Mouse (Mus musculus) stomach, embryonic 14.5 days (tissue): ENCODE data around the gene Map2k7. TPM values are rescaled to one million over a fixed set of nuclear protein-coding genes. Genes with fewer than 3 reads are reported as not detected.
"Not testable (repeated sequence)": the region's sequence is repeated elsewhere in the genome, so short reads cannot be mapped to it uniquely, and the experiment has no call there.

Experiments
- ATAC-seq: fragments of 200-750 bp; cut with Nextera tagmentation; 2 replicates; pipeline ENCODE4 v1.8.0; 2017; ENCODE audit warnings: low read depth, moderate TSS enrichment; ENCODE audit not compliant: insufficient number of reproducible peaks, insufficient read depth, low FRiP score
- H3K27ac ChIP-seq: fragments of 300-500 bp; sonication (generic); 2 replicates; pipeline ENCODE4 v1.5.1; 2014; ENCODE audit warnings: mild to moderate bottlenecking, low read length, moderate library complexity, mixed read lengths
- H3K27me3 ChIP-seq: fragments of 300-500 bp; sonication (generic); 2 replicates; pipeline ENCODE4 v1.6.1; 2014; ENCODE audit warnings: low read length, control low read depth, mixed read lengths; ENCODE audit not compliant: control insufficient read depth, insufficient read depth
- H3K36me3 ChIP-seq: fragments of 300-500 bp; sonication (generic); 2 replicates; pipeline ENCODE4 v1.6.1; 2014; ENCODE audit warnings: mild to moderate bottlenecking, control low read depth, low read length, moderate library complexity, mixed read lengths; ENCODE audit not compliant: control insufficient read depth, insufficient read depth
- H3K4me1 ChIP-seq: fragments of 300-500 bp; sonication (generic); 2 replicates; pipeline ENCODE4 v1.6.1; 2014; ENCODE audit warnings: low read length, control low read depth, mixed read lengths; ENCODE audit not compliant: control insufficient read depth, insufficient read depth
- H3K4me2 ChIP-seq: fragments of 300-500 bp; sonication (generic); replicated peaks from 2 replicates; pipeline ENCODE4 v1.6.1; 2014; ENCODE audit warnings: low read depth, low read length, control low read depth
- H3K4me3 ChIP-seq: fragments of 300-500 bp; sonication (generic); 2 replicates; pipeline ENCODE4 v1.5.1; 2014; ENCODE audit warnings: low read depth, low read length, control low read depth
- H3K9ac ChIP-seq: fragments of 300-500 bp; sonication (generic); replicated peaks from 2 replicates; pipeline ENCODE4 v1.6.1; 2014; ENCODE audit warnings: low read depth, mild to moderate bottlenecking, control low read depth, low read length, moderate library complexity, mixed read lengths
- H3K9me3 ChIP-seq: fragments of 300-500 bp; sonication (generic); 2 replicates; pipeline ENCODE4 v1.6.1; 2016; ENCODE audit warnings: low read depth, low read length, control low read depth; ENCODE audit not compliant: control insufficient read depth
- WGBS: fragments of 180-500 bp; shearing (Covaris S2); extraction: QIAGEN DNeasy Blood & Tissue Kit; methylation state at CpG from one replicate; pipeline ENCODE4 v1.1.7; 2014; 5-methylcytosine and 5-hydroxymethylcytosine counted together
- polyA plus RNA-seq: library from polyadenylated mRNA; unstranded; fragments of >200 nt; fragmentation: Nextera tagmentation; extraction: Ambion mirVana; gene quantifications from 2 replicates; pipeline ENCODE4 v1.2.1, GENCODE M21; 2014

The Map2k7 gene
- polyA plus RNA-seq, 1 experiment from 2014 or later, result 26.0 TPM

DNA sequence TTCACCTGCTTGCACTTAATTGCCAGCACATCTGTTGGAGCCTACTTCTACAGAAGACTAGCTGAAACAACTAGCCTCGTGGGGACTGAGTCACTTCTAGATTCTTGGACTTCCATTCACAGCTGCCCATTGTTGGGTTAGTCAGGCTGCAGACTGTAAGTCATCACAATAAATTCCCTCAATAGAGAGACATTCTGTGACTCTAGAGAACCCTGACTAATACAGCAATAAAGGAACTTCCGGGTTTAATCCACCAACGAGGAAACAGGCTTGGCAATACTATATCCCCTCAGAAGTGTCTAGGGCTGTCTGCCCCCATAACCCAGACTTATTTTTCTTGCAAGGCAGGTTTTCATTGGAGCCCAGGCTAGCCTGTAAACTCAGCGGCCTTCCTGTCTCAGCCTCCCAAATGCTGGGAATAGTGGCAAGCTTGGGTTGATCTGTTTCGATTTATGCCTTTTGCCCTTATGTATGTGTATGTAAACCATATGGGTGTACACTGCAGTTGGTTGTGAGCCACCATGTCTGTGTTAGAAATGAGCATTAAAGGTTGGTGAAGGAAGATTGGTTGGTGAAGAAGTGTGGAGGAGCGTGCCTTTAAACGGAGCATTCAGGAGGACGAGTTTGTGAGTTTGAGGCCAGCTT, 13.7 kb downstream of the Map2k7 start:
- H3K36me3 ChIP-seq, result peaks cover 42% of the 10 kb centered on the region
- peak overlapping the region; percentile 67 for H3K4me2 ChIP-seq
- H3K9ac ChIP-seq, result peak overlapping the region; percentile 61
- H3K27ac ChIP-seq, result peak overlapping the region; percentile 74
- no peak for ATAC-seq
- H3K27me3 ChIP-seq, result no peaks in the 10 kb centered on the region
- no peaks in the 10 kb centered on the region for H3K9me3 ChIP-seq
- H3K4me1 ChIP-seq, result peaks cover 17% of the 10 kb centered on the region; the same call in 1 of the 2 replicates
- 44% methylated on average over 8 of the region's 8 CpGs for WGBS
- peak overlapping the region; percentile 56 for H3K4me3 ChIP-seq

GRCm38 (mm10) chr8:4252934-4253841, 14.6 kb downstream of the Map2k7 start, which contains the start of gene Snapc2:
Gene Snapc2 (plus strand): TSS chr8:4253080.
- under 1% methylated on average over 69 of the region's 69 CpGs for WGBS
- H3K4me1 ChIP-seq, result peaks cover 22% of the 10 kb centered on the region; the same call in 1 of the 2 replicates
- H3K27ac ChIP-seq, result peak within 1 kb of the TSS; percentile 74
- H3K4me3 ChIP-seq, result peak within 1 kb of the TSS; percentile 56
- peaks cover 32% of the 10 kb centered on the region for H3K36me3 ChIP-seq
- peak within 1 kb of the TSS; percentile 67 for H3K4me2 ChIP-seq
- peak within 1 kb of the TSS; percentile 61 for H3K9ac ChIP-seq
- no peaks in the 10 kb centered on the region for H3K9me3 ChIP-seq
- peak; percentile 90 for ATAC-seq
- no peaks in the 10 kb centered on the region for H3K27me3 ChIP-seq

GRCm38 (mm10) chr8:4254001-4254400, 15.5 kb downstream of the Map2k7 start:
- ATAC-seq, result no peak
- peak overlapping the region; percentile 55; the same call in 1 of the 2 replicates for H3K27ac ChIP-seq
- H3K9ac ChIP-seq, result no peak overlapping the region
- H3K36me3 ChIP-seq, result peaks cover 31% of the 10 kb centered on the region
- H3K4me3 ChIP-seq, result peak overlapping the region; percentile 56
- H3K4me2 ChIP-seq, result peak overlapping the region; percentile 67
- 66% methylated on average over 6 of the region's 6 CpGs for WGBS
- no peaks in the 10 kb centered on the region for H3K27me3 ChIP-seq
- H3K9me3 ChIP-seq, result no peaks in the 10 kb centered on the region
- H3K4me1 ChIP-seq, result peaks cover 22% of the 10 kb centered on the region; the same call in 1 of the 2 replicates

GRCm38 (mm10) chr8:4255471-4255870, 16.9 kb downstream of the Map2k7 start:
- not testable (repeated sequence) for H3K9ac ChIP-seq, H3K27me3 ChIP-seq, H3K4me3 ChIP-seq, ATAC-seq, H3K4me2 ChIP-seq, H3K9me3 ChIP-seq, H3K27ac ChIP-seq
- Histone ChIP-seq H3K4me1 (peaks cover 27% of the 10 kb centered on the region; the same call in 1 of the 2 replicates), H3K36me3 (peaks cover 31% of the 10 kb centered on the region)
- 83% methylated on average over 7 of the region's 7 CpGs for WGBS

DNA sequence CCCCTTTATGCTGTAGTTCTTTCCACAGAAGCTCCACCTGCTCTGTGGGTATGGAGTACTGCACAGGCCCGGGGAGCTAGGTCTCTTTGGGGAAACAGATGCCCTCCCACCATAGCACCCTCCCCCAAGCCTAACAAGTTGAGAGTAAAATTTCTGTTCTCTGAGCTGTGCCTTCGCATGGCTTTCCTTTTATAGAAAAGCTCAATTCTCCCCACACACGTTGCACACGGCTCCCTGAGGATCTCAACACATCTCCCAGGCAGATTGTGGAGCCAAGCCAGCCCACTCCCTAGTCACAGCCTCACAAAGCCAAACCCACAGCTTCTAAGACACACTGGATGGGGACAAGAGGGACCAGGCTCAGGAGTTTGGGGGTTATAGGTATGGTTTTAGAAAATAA, 18.4 kb downstream of the Map2k7 start:
- Histone ChIP-seq H3K36me3 (peaks cover 38% of the 10 kb centered on the region), H3K27me3 (no peaks in the 10 kb centered on the region), H3K4me2 (peak overlapping the region; percentile 76; the same call in 1 of the 2 replicates), H3K27ac (peak overlapping the region; percentile 72; the same call in 1 of the 2 replicates), H3K4me3 (no peak overlapping the region), H3K9ac (no peak overlapping the region), H3K9me3 (no peaks in the 10 kb centered on the region), H3K4me1 (peaks cover 24% of the 10 kb centered on the region; the same call in 1 of the 2 replicates)
- WGBS, result 64% methylated on average over 4 of the region's 4 CpGs
- ATAC-seq, result no peak

GRCm38 (mm10) chr8:4257350-4257749, 18.8 kb downstream of the Map2k7 start:
- H3K9ac ChIP-seq, result no peak overlapping the region
- no peak overlapping the region for H3K27ac ChIP-seq
- peaks cover 22% of the 10 kb centered on the region; the same call in 1 of the 2 replicates for H3K4me1 ChIP-seq
- ATAC-seq, result no peak
- H3K27me3 ChIP-seq, result no peaks in the 10 kb centered on the region
- H3K9me3 ChIP-seq, result no peaks in the 10 kb centered on the region
- peak overlapping the region; percentile 76; the same call in 1 of the 2 replicates for H3K4me3 ChIP-seq
- peak overlapping the region; percentile 76 for H3K4me2 ChIP-seq
- 78% methylated on average over 4 of the region's 4 CpGs for WGBS
- peaks cover 42% of the 10 kb centered on the region for H3K36me3 ChIP-seq

DNA sequence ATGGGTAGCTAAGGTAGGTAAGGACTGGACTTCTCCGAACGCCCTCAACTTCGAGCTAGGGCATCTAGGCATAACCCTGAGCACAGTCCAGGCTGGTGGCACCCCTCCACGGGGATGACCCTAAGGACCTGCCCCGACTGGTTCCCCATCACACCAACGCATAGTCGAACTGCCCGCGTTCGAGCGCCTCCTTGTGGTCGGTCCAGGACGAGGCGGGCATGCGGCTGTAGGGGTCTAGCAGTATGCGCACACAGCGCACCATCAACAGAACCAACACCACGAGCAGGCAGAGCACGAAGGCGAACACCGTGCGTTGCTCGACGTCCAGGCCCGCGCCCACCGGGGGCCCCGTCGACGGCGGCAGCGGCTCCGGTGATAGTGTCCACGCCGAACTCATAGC, 19.7 kb downstream of the Map2k7 start:
- ATAC-seq, result peak; percentile 59; the same call in 1 of the 2 replicates
- Histone ChIP-seq H3K4me3 (peak overlapping the region; percentile 76), H3K27me3 (no peaks in the 10 kb centered on the region), H3K4me2 (peak overlapping the region; percentile 76), H3K9ac (peak overlapping the region; percentile 73), H3K27ac (peak overlapping the region; percentile 84; the same call in 1 of the 2 replicates), H3K9me3 (no peaks in the 10 kb centered on the region), H3K4me1 (peaks cover 20% of the 10 kb centered on the region; the same call in 1 of the 2 replicates), H3K36me3 (peaks cover 50% of the 10 kb centered on the region)
- WGBS, result 2% methylated on average over 35 of the region's 35 CpGs

DNA sequence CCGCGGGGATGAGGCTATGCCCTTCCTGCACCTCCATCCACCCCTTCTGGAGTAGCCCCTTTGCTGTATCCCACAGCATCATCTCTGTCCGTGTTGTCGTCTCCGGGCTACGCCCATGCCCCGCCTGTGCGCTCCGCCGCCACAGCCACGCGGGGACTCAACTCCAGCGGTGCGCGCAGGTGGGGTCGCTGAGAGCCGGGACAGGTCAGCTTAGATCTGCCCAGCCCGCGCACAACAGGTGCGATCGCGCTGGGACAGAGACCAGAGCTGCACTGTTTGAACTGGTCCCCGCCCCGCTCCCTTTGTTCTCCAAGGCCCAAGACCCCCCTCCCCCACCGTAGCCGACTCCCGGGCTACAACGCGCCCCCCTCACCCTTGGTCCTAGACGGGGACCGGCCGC, 20.1 kb downstream of the Map2k7 start:
- ATAC-seq, result peak; percentile 68
- H3K27ac ChIP-seq, result peak overlapping the region; percentile 84
- peaks cover 18% of the 10 kb centered on the region; the same call in 1 of the 2 replicates for H3K4me1 ChIP-seq
- H3K9me3 ChIP-seq, result no peaks in the 10 kb centered on the region
- H3K27me3 ChIP-seq, result no peaks in the 10 kb centered on the region
- H3K36me3 ChIP-seq, result peaks cover 55% of the 10 kb centered on the region
- peak overlapping the region; percentile 73 for H3K9ac ChIP-seq
- peak overlapping the region; percentile 76 for H3K4me3 ChIP-seq
- under 1% methylated on average over 31 of the region's 32 CpGs for WGBS
- H3K4me2 ChIP-seq, result peak overlapping the region; percentile 76
